Mouse (Mus musculus): ENCODE data around the gene Casq1.
A peak's percentile ranks its signal among the peaks of the same experiment; 100 is the strongest.
"Not testable (repeated sequence)": the region's sequence is repeated elsewhere in the genome, so short reads cannot be mapped to it uniquely, and the experiment has no call there.

The Casq1 gene

DNA sequence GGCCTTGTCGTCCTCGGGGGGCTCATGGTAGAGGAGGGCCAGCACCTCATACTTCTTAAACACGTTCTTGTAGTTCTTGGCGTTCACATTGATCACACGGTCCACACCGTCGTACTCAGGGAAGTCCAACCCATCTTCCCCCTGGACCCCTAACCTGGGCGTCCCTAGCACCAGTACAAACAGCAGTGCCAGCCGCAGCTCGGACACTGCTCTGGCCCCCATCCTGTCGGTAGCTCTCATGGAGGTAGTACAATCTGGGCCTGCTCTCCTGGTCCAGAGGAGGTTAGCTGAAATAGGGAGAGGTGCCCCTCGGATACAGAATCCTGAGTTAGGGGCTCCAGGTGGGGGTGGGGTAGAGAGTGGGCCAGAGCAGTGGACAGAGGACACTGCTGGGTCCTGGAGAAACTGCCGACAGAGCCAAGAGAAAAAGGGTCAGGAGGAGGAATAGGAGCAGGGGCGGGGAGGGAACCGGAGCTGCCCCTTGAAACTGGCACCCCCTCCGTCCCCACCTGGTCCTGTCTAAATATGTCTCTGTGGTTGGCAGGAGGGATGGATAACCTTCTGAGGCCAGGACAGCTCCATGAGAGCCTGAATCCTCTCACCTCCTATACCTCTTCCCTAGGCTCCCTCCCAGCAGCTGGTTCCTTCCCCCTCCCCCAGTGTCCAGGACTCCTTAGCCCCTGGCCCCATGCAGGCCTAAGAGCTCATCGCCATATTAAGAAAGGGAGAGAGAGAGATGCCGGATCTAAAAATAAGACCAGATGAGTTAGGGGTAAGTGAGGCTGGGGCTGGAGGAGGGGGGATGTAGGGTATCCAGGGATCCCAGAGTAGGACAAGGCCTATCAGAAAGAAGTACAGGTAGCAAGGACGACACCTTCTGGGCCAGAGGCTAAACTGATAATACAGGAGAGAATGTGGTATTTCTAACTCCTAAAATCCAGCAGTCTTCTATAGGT is at the start of gene Casq1:
Gene Casq1, minus strand, starts transcription at position 418 of the 956 bp plus-strand sequence.
- DNase-seq (ENCODE audit: low spot score in 2 of 2), result no peak

DNA sequence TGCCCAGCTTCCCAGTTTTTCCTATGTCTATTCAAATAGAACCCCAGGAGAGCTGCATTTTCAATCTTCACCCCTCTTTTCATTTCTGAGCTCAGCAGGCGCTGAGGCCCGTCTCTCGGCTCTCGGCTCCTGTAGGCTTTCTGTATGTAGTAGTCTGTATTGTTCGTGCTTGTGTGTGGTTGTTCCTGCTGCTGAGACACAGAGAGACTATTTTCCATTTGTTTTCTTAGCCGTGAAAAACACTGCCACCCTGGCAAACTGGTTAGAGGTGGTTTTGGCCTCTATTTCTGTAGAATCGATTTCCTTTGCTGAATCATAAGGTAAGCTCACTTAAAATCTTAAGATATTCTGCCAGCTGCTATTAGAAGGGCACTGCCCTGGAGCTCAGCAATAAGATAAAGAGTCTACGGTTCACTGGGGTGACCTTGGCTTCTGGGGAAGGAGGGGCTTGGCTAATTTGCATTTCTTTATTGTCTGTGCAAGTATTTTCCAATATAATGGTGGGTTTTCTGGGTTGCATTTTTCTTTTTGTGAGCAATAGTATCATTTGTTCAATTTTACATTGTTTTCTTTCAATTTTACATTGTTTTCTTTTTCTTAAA is 41.9 kb upstream of the Casq1 start, which contains the start of gene Igsf8:
Gene Igsf8, plus strand, starts transcription at position 165 of the 602 bp plus-strand sequence.
- DNase-seq (ENCODE audit: low spot score in 2 of 2), result no peak

DNA sequence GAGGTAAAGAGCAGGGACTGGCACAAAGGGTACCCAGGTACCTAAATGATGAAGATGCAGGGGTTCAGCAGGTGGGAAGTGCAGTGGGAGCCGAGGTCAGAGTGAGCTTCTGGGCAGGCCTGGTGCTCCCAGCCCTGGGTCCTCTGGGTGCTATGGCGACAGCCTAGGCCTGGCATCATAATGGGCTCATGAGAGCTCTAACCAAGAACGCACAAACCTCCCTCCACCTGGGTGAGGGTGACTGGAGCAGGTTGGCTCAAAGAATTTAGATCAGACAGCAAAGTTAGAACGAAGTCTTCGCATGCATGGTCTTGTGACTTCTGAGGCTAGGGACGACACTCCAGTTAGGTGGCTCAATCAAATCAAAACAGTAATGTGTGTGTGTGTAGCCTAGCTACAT is 38.6 kb upstream of the Casq1 start, which contains the start of gene Atp1a4:
Gene Atp1a4, minus strand, starts transcription at position 101 of the 400 bp plus-strand sequence.
- DNase-seq (ENCODE audit: low spot score in 2 of 2), result no peak

DNA sequence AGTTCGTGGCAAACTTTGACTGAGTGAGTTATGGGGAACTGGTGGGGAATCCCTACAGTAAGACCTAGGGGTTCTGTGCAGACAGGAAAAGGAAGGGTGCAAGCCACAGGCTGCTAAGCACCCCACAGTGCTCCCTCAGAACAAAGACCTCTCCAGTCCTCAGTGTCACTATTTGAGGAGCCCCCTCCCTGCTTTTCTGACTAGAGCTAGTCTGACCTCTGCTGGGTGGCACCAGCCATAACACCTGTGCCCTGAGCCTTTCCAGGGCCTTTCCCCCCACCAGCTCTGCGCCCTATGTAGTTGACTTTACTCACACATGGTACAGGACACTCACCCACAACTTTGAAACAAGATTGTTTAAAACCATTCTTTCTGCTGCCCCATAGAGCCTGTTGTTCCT is 28.0 kb upstream of the Casq1 start:
- no peak for DNase-seq (ENCODE audit: low spot score in 2 of 2)

DNA sequence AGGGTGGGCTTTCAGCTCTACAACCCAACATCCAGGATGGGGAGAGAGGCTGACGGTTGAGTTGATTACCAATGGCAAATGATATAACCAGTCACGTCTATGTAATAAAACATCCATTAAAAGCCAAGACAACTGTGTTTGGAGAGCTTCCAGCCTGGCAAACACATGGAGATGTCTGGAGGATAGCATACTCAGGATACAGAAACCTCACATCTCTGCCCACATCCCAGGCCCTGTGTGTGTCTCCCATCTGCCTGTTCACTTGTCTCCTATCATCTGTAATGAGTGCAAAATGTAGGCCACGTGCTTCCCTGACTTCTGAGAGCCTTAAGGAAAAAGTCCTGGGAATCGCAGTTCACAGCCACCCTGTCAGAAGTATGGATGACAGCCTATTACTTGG is 27.5 kb upstream of the Casq1 start:
- no peak for DNase-seq (ENCODE audit: low spot score in 2 of 2)

DNA sequence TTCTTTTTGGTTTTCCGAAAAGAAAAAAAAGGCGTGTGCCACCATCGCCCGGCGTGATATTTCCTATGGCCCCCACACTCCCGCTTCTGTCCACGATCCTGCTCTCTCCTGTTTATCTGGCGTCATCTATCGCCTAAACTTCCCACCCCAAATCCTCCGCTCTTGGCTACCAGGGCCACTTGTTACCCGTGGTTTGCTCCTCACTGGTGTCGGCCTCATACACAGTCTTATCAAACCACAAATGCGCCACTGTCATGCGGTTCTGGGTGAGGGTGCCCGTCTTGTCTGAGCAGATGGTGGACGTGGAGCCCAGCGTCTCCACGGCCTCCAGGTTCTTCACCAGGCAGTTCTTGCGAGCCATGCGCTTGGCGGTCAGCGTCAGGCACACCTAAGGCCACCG is 25.0 kb upstream of the Casq1 start:
- DNase-seq (ENCODE audit: low spot score in 2 of 2), result not testable (repeated sequence)

DNA sequence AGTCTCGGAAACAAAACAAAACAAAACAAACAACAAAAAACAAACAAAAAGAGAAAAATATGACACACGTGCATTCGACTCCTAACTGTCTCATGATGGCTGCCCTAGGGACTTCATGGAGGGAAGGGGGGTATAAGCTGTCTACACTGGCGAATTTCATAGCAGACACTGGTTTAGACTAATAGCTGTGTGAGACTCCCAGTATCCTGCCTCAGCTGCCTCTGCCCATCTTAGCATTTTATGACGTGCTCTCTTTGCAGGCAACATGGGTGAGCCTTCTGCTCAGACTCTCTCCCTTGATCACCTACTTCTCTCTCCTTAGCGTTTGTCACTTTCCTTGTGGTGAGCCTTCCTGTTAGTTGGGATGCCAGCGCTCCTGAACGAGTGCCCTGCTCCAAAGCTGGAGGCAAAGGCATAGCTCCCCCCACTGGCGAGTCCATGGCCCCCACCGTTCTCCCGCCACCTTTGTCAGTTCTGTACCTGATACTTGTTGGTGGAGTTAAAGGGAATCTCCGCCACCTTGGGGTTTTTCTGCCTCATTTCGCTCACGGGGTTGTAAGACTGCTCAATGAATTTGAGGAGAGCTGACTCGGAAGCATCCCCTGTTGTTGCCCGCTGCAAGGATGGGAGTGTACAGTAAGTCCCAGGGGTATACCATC is 24.0 kb upstream of the Casq1 start:
- DNase-seq (ENCODE audit: low spot score in 2 of 2), result no peak

DNA sequence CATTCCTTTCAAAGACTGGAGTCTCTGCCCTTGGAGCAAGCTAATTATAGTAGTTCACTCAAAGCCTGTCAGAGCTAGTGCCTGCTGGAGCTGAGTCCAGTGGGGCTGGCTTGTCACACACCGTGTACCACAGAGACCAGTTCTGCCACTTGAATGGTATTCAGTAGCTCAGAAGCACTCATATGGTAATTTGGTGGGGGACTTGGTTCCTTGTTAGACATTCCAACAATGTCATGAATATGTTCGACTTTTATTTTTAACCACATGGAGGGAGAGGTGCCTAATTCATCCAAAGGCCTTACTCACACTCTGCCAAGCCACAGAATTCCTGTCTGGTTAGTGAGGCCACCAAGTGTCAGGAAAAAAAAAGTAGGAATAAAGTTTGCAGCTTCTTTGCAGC is 22.7 kb upstream of the Casq1 start:
- no peak for DNase-seq (ENCODE audit: low spot score in 2 of 2)

DNA sequence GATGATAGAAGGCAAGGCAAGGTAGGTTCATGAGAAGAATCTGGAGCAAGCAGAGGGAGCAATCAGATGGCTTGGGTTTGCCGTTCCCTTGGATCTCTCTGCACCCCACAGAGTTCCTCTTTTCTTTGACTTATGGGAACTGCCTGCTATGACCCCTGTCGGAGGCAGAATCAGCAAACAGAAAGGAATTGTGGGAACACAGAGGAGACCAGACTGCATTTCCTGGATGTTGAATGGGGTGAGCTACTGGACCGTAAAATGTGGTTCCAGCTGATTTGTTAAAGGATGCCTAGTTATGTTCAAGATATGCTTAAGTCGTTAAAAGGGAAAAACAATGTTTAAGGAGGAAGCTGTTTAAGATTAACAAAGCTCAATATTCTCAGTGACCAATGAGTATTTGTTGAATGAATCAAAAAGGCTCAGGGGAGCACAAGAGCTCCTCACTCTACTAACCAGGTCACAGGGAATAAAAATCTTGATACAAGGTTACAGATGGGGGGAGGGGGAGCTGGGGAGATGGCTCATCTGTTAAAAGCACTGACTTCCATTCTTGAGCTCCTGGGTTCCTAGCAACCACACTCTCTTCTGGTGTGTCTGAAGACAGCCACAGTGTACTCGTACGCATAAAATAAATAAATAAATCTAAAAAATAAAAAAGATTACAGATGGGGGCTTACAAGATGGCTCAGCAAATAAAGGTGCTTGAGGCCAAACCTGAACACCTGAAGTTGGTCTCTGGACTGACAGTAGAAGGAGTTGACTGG is 21.5 kb upstream of the Casq1 start:
- DNase-seq (ENCODE audit: low spot score in 2 of 2), result no peak

DNA sequence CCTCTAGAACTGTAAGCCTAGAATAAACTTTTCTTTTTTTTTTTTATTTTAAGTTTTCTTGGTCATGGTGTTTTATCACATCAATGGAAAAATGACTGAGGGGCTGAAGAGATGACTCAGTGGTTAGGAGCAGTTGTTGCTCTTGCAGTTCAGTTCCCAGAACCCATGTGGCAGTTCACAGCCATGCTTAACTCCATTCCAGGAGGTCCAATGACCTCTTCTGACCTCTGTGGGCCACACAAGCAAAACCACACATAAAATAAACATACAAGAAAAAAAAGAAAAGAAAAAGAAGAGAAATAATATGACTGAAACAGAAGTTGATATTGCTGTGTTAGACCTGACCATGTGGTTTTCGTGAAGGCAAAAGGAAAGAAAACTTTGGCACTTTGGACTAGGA is 9.5 kb upstream of the Casq1 start:
- DNase-seq (ENCODE audit: low spot score in 2 of 2), result no peak

DNA sequence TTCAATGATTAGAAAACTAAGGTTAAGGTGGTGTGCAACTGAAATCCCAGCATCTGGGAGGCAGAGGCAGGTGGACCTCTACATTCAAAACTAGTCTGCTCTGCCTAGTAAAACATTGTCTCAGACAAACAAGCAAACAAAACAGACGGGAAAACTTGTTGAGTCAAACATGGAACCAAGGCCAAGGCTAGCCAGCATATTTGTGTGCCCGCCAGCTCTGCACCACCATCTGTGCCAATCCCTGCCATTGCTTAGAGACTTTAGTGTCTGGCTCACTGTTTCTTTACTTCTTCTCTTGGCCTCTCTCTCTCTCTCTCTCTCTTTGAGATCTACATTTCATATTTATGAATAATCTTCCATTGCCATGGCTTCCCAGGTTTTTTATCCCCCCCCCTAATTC is 8.5 kb upstream of the Casq1 start:
- no peak for DNase-seq (ENCODE audit: low spot score in 2 of 2)

DNA sequence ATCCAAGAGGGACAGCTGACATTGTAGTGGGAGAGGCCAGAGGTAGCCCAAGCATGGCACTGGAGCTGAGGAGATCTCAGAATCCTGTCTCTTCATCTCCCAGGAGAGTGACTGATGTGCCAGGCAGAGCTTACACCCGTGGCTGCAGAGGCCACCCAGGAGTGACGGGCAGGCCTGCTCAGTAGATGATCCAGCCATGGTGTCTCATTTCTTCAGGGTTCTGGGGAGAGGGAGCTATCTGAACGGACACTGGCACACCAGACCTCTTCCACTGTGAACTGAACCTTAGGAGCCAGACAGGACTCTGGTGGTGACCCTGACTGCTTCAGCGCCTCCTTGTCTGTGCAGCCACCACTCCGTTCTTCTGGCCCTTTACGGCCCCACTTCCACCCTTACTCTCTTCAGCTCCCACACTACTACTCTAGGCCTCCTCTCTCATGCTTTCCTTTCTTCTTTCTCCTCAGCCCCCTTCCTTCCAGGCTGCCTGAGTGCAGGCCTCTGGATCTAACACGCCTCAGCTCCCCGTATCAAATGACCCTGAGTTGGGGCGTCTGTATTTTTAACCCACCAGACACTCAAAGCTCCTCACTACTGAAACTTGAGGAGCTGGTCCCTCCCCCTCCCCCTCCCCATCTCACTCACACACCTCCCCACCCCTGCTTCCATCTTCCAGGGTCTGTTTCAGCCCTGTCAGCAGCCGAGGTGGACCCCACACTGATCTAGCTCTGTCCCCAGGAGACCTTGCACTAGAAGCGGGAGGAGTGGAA is 1.8 kb upstream of the Casq1 start:
- DNase-seq (ENCODE audit: low spot score in 2 of 2), result no peak

DNA sequence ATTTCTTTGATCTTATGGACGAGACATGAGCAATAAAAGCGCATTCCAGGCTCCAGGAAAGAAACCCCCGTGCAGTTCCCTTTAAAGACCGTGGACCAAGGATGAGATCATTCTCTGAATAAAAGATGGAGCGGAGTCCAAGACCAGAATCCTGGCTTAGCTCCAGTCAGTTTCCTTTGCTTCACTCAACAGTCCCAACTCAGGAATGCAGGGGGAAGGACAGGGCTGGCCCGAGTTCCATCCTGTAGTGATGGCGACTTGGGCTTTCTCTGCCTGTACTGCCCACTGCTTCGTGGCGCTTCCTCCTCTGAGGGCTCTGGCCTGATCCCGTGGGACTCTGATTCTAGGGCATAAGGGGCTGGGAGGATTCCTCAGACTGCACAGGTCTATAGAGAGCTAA is 746 bp upstream of the Casq1 start:
- DNase-seq (ENCODE audit: low spot score in 2 of 2), result peak in 1 of 2 experiments; percentile 20

DNA sequence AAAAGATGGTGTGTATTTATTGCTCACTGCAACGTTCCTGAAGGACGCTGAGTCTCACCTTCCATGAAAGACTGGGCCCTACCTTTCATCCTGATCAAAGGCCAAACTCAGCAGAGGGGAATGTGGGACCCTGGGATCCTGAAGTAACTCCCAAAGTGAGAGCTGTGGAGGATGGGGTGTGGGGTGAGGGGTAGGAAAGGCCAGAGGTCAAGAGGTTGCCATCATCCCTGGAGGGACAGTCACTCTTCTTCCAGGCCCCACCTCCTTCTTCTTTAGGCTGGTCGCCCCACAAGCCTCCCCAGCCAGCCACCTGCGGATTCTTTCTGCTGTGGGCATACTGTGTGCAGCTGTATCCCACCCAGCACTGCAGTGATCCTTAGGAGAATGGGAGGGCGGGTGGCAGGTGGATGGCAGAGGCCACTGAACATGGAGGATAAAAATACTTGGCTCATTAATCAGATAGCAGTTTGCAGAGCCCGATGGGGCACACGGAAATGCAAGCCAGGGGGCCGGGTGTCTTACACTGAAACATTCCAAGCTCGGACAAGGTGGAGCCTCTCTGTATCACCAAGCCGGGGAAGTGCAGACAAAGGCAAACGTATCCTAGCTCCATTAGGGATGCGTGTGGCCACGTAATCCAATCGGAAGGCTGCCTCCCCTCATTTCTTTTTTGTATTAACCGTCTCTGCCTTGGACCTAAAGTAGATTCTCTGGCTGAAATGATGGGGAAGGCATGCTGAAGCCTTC is 1.3 kb downstream of the Casq1 start:
- DNase-seq (ENCODE audit: low spot score in 2 of 2), result no peak

DNA sequence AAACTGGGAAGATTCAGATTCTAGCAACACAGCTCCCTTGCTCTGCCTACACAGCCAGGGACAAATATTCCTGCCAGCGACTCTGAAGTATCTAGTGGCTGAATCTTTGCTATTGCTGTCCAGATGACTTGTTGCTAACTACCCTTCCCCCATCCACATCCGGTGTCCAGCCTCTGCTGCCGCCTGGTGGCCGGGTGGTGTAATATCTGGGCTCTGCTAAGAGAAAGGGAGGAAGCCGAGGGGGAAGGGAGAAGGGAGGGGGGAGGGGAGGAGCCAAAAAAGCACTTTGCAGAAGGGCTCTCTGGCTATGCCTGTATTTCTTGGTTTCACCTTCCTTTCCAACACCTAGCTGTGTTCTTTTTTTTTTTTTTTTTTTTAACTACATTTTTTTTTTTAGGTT is 2.5 kb downstream of the Casq1 start:
- DNase-seq (ENCODE audit: low spot score in 2 of 2), result peak; percentile 91

DNA sequence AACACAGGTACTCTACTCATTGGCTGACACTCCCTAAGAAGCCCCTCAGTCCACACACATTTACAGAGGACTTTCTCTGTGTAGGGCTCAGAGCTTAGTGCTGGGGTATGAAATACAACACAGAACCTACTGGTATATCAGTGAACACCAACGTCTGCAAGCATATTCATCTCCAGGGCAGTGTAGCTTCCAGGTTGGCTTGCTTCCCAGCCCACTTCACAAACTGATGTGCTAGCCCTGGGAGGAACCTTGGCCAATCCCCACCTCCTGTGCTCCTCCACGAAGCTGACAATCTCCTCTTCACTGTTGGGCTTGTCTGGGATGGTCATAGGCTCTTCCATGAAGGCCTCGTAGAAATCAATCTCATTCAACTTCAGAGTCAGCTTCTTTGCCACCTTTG is 4.9 kb downstream of the Casq1 start:
- DNase-seq (ENCODE audit: low spot score in 2 of 2), result no peak

DNA sequence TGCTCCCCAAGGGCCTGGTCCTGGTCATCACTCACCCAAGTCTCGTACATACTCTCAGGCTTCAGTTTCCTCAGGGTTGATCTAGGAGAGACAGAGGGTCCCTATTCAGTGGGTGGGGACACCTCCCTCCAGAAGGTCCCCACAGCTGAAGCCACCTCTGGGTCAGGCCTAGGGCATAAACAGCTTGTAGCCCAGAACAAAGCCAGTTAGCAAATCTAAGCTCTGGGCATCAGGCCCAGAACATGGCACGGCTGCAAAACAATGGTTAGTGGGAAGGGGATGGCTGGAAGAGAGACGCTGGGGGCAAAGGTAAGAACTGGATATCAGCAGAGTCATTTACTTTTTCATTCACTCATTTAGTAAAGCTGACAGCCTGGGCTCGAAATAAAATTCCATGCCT is 5.9 kb downstream of the Casq1 start:
- DNase-seq (ENCODE audit: low spot score in 2 of 2), result no peak

DNA sequence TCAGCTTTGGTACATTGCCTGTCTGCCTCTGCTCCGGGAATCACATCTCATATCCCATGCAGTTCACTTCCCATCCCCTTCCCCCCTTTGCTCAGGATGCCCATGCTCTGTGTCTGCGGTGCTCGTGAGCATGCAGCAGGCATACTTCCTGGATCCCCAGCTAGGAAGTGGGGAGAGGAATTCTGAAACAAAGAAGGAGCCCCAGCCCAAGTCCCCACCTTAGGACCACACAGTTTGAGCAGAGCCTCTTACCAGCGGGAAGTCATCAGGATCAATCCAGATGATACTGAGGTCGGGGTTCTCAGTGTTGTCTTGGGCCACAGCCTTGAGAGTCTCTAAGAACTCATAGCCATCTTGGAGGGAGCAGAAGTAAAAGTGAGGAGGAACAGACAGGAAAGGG is 6.9 kb downstream of the Casq1 start:
- DNase-seq (ENCODE audit: low spot score in 2 of 2), result no peak

DNA sequence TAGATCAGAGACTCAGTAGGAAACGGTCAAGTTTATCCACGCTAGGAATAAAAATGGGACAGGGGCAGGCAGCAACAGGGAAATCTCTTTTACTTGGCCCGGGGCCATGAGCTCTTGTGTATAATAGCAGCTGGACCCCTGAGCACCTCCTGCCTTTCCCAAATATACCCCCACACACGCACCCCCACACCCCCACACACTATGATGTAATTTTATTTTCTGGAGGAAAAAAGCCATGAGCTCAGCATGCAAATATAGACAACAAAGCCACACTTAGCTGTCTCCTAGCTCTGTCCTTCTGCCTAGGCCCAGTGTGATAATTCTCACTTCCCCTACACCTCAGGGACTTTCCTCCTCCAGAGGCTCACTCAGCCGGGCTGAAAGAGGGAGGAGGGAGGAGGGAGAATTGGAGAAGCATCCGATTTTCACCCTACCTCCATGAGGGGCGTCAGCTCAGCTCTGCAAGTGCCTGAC is 12.5 kb downstream of the Casq1 start:
- peak in 1 of 2 experiments; percentile 22 for DNase-seq (ENCODE audit: low spot score in 2 of 2)

All from spleen, postnatal 36 days (tissue).